Mouse (Mus musculus) liver, embryonic 11.5 days (tissue): Measurements from ENCODE around the gene Fxyd1. TPM values are rescaled to one million over a fixed set of nuclear protein-coding genes. Genes with fewer than 3 reads are reported as not detected.

Experiments
- ATAC-seq: fragments of 200-750 bp; cut with Nextera tagmentation; replicated peaks from 2 replicates; pipeline ENCODE4 v1.8.0; 2017; ENCODE audit warnings: moderate number of reproducible peaks, mild to moderate bottlenecking, moderate TSS enrichment, moderate library complexity; ENCODE audit not compliant: low FRiP score
- DNase-seq: peaks from one replicate; pipeline ENCODE4 v3.0.0-alpha.2; 2017; ENCODE audit warnings: low spot score
- H3K27ac ChIP-seq: fragments of 300-500 bp; sonication (generic); 2 replicates; pipeline ENCODE4 v1.5.1; 2014; ENCODE audit warnings: mild to moderate bottlenecking, low read depth, low read length, control low read depth
- H3K27me3 ChIP-seq: fragments of 300-500 bp; sonication (generic); replicated peaks from 2 replicates; pipeline ENCODE4 v1.6.1; 2014; ENCODE audit warnings: low read length, mixed read lengths; ENCODE audit not compliant: control insufficient read depth, insufficient read depth
- H3K36me3 ChIP-seq: fragments of 300-500 bp; sonication (generic); 2 replicates; pipeline ENCODE4 v1.6.1; 2014; ENCODE audit warnings: mild to moderate bottlenecking, low read length, moderate library complexity, mixed read lengths; ENCODE audit not compliant: control insufficient read depth, insufficient read depth
- H3K4me1 ChIP-seq: fragments of 300-500 bp; sonication (generic); replicated peaks from 2 replicates; pipeline ENCODE4 v1.6.1; 2014; ENCODE audit warnings: low read length, mixed read lengths; ENCODE audit not compliant: control insufficient read depth, insufficient read depth
- H3K4me2 ChIP-seq: fragments of 300-500 bp; sonication (generic); 2 replicates; pipeline ENCODE4 v1.6.1; 2014; ENCODE audit warnings: mild to moderate bottlenecking, control low read depth, moderate library complexity
- H3K4me3 ChIP-seq: fragments of 300-500 bp; sonication (generic); 2 replicates; pipeline ENCODE4 v1.5.1; 2014; ENCODE audit warnings: low read depth, low read length, control low read depth
- H3K9ac ChIP-seq: fragments of 300-500 bp; sonication (generic); 2 replicates; pipeline ENCODE4 v1.6.1; 2014; ENCODE audit warnings: low read depth, low read length, control low read depth
- H3K9me3 ChIP-seq: fragments of 300-500 bp; sonication (generic); 2 replicates; pipeline ENCODE4 v1.6.1; 2016; ENCODE audit warnings: low read length, inconsistent platforms, mixed read lengths; ENCODE audit not compliant: control insufficient read depth
- WGBS: fragments of 180-500 bp; shearing (Covaris S2); extraction: QIAGEN DNeasy Blood & Tissue Kit; methylation state at CpG from one replicate; pipeline ENCODE4 v1.1.7; 2014; 5-methylcytosine and 5-hydroxymethylcytosine counted together
- polyA plus RNA-seq: library from polyadenylated mRNA; unstranded; fragments of >200 nt; fragmentation: Nextera tagmentation; extraction: Ambion mirVana; gene quantifications from 2 replicates; pipeline ENCODE4 v1.2.1, GENCODE M21; 2014

Fxyd1 gene
- polyA plus RNA-seq, 1 experiment from 2014 or later = 35.8 TPM

DNA sequence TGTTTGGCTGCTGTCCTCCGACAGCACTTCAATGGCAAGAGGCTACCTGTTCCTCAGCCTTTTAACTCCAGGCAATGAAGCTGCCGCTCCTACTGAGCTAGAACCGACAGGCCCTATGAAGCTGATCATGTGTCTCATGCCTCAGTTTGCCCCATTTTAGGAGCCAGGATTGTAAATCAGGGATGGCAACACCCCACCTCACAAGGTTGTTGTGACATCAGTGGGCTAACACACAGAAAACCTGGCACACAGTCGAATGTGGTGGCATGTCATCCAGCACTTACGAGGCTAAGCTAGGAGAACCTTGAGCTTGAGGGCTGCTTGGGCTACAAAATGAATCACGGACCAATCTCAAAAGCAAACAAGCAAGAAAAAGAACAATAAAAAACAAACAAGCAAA, 1.2 kb upstream of the Fxyd1 start:
- no peak overlapping the region for H3K9ac ChIP-seq
- H3K4me1 ChIP-seq = peaks cover 11% of the 10 kb centered on the region
- no peak for DNase-seq
- ATAC-seq = no peak
- H3K4me3 ChIP-seq = no peak overlapping the region
- H3K27me3 ChIP-seq = peaks cover 14% of the 10 kb centered on the region
- 80% methylated on average over 6 of the region's 6 CpGs for WGBS
- no peak overlapping the region for H3K27ac ChIP-seq
- no peaks in the 10 kb centered on the region for H3K9me3 ChIP-seq
- H3K4me2 ChIP-seq = no peak overlapping the region
- H3K36me3 ChIP-seq = no peaks in the 10 kb centered on the region

DNA sequence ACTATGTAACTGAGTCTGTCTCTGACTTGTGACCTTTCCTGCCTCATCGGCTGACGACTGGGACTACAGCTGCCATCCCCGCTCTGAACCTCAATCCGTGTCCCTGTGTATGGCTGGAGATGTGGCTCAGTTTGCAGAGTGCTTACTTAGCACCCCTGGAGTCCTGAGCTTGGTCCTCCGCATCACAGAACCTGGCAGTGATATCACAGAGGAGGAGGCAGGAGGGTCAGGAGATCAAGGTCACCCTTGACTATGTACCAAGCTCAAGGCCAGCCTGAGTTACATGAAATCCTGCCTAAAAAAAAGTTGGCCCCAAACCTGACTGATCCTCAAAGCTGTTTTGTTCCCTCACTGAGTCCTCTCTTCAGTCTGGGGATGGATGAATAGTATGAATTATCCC, 731 bp upstream of the Fxyd1 start:
- H3K4me2 ChIP-seq = no peak overlapping the region
- no peaks in the 10 kb centered on the region for H3K9me3 ChIP-seq
- H3K4me1 ChIP-seq = peaks cover 11% of the 10 kb centered on the region
- no peak for ATAC-seq
- peaks cover 19% of the 10 kb centered on the region for H3K27me3 ChIP-seq
- 62% methylated on average over 5 of the region's 5 CpGs for WGBS
- no peaks in the 10 kb centered on the region for H3K36me3 ChIP-seq
- H3K9ac ChIP-seq = no peak overlapping the region
- H3K27ac ChIP-seq = no peak overlapping the region
- no peak overlapping the region for H3K4me3 ChIP-seq
- DNase-seq = no peak

DNA sequence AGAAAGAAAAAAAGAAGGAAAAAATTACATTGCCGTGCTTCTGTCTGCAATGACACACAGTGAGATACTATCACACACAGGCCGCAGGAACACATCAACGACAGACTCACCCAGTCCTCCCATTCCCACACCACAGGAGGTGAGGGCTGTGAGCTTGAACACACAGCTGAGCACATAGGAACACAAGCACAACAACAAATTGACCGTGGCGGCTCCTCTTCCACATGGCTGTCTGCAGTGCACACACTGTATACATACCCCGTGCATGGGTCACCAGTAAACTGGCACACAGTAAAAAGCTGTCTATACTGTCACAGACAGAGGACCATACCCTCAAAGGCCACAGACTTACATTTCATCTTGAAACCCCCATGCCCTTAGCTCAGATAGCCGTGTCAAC, 551 bp downstream of the Fxyd1 start:
- H3K27me3 ChIP-seq = peaks cover 32% of the 10 kb centered on the region
- no peaks in the 10 kb centered on the region for H3K36me3 ChIP-seq
- H3K27ac ChIP-seq = peak overlapping the region; percentile 16; the same call in 1 of the 2 replicates
- H3K4me2 ChIP-seq = no peak overlapping the region
- ATAC-seq (no peak), DNase-seq (no peak)
- 69% methylated on average over 7 of the region's 7 CpGs for WGBS
- H3K9ac ChIP-seq = no peak overlapping the region
- no peaks in the 10 kb centered on the region for H3K9me3 ChIP-seq
- H3K4me3 ChIP-seq = no peak overlapping the region
- H3K4me1 ChIP-seq = peaks cover 11% of the 10 kb centered on the region

DNA sequence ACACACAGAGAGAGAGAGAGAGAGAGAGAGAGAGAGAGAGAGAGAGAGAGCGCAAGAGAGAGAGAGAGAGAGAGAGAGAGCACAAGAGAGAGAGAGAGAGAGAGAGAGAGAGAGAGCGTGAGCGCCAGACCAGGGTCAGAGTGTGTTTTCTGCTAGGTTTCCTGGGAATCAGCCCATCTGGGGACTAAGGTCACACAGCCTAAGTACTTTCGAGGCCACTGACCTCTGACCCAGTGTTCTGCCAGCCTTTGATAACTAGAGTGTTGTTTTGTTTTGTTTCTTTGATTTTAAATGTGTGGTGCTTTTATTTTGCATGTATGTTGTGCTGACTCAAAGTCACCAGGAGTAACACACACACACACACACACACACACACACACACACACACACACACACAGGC, 1.1 kb downstream of the Fxyd1 start:
- H3K27ac ChIP-seq = peak overlapping the region; percentile 30; the same call in 1 of the 2 replicates
- no peaks in the 10 kb centered on the region for H3K9me3 ChIP-seq
- peaks cover 38% of the 10 kb centered on the region for H3K27me3 ChIP-seq
- H3K4me3 ChIP-seq = no peak overlapping the region
- no peak overlapping the region; the same call in 1 of the 2 replicates for H3K4me2 ChIP-seq
- H3K9ac ChIP-seq = no peak overlapping the region
- no peak for DNase-seq
- no peak for ATAC-seq
- peaks cover 14% of the 10 kb centered on the region for H3K4me1 ChIP-seq
- 39% methylated on average over 3 of the region's 4 CpGs for WGBS
- H3K36me3 ChIP-seq = no peaks in the 10 kb centered on the region

DNA sequence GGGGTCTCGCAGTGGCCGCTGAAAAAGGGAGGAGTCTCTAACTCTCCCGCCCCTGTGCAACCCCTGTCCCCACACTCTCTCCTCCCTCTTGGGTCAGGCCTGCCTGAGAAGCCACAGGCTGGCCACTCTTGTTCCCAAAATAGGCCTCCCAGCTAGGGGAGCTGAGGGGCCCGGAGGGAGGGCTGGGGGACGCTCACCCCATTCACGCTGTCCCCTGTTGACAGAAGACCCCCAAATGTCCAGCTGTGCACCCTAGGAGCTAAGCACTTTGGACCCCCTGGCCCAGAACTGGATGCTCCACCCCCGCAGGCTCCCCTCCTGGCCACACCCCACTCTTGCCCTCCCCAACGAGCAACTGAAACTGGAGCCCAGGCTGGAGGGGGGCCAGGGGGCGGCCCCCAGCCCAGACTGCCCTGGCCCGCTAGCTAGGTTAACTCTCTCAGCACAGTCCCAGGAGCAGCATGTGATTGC, 1.6 kb downstream of the Fxyd1 start:
- Histone ChIP-seq H3K4me1 (peaks cover 14% of the 10 kb centered on the region), H3K36me3 (no peaks in the 10 kb centered on the region), H3K27me3 (peaks cover 42% of the 10 kb centered on the region), H3K9me3 (no peaks in the 10 kb centered on the region), H3K9ac (0 out of 2 replicates have a peak overlapping the region, but pooled peaks have one; percentile 14), H3K4me2 (peak overlapping the region; percentile 41), H3K27ac (peak overlapping the region; percentile 30), H3K4me3 (no peak overlapping the region; the same call in 1 of the 2 replicates)
- WGBS = 30% methylated on average over 10 of the region's 10 CpGs
- DNase-seq (no peak), ATAC-seq (peak; percentile 61)

DNA sequence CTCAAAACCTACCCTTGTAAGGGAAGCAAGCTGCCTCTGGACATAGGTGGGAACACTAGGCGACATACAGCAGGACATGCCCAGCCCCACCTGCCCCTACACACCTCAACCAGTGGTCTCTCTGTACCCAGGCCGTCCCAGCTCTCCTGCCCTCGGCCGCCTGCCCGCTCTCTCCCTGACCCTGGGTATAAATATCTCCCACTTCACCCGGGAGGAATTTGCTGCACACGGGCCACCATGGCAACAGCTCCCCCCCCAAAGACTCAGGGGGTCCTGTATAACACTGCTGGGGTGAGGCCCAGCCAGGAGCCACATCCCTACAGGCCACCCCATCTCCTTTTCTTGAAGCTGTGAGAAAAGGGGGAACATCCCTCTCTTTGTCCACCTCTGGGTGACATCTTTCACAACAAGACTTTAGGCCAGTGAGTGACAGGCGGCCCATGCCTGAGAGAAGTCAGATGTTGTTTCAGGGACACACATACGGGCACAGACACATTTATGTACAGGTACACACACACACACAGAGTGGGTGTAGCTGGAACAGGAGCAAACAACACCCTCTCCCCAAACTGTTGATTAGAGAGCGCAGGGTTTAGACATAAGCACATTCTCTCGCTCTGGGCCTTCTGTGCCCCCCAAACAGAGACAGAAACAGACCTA, 2.2 kb downstream of the Fxyd1 start:
- H3K27ac ChIP-seq = peak overlapping the region; percentile 30
- DNase-seq = no peak

DNA sequence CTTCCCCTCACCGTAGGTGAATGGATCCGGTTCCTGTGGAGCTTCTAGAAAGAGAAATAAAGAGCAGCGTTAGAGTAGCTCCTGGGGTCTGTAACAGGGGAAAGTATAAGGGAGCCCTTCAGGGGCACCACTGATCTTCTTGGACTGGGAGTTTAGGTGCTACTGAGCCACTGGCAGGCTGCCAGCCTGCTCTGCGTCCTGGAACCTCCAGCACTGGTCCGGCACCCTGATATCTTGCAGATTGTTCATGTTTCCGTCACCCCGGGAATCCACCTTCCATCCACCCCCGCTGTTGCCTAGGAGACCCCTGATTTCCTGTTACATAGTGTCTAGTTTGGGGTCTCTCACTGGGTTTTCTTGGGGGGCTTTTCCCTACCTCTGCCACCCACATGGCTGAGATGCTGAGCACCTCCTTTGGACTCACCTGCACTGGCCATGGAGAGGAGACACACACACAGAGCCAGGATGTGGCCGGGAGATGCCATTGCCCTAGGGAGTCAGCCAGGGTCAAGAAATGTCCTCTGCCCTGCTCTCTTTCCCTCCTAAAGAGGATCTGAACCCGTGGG, 3.0 kb downstream of the Fxyd1 start:
- Histone ChIP-seq H3K4me2 (no peak overlapping the region), H3K4me3 (no peak overlapping the region), H3K9ac (no peak overlapping the region), H3K4me1 (peaks cover 14% of the 10 kb centered on the region), H3K27me3 (peaks cover 56% of the 10 kb centered on the region), H3K36me3 (no peaks in the 10 kb centered on the region), H3K9me3 (no peaks in the 10 kb centered on the region), H3K27ac (no peak overlapping the region)
- DNase-seq (no peak), ATAC-seq (no peak)
- 41% methylated on average over 10 of the region's 10 CpGs for WGBS

More for the DNA sequence above, 2.2 kb downstream of the Fxyd1 start:
- no peaks in the 10 kb centered on the region for H3K9me3 ChIP-seq
- H3K36me3 ChIP-seq = no peaks in the 10 kb centered on the region
- H3K4me2 ChIP-seq = peak overlapping the region; percentile 41
- peaks cover 14% of the 10 kb centered on the region for H3K4me1 ChIP-seq
- H3K4me3 ChIP-seq = no peak overlapping the region
- ATAC-seq = no peak
- H3K9ac ChIP-seq = 0 out of 2 replicates have a peak overlapping the region, but pooled peaks have one; percentile 14
- 55% methylated on average over 11 of the region's 11 CpGs for WGBS
- H3K27me3 ChIP-seq = peaks cover 48% of the 10 kb centered on the region

DNA sequence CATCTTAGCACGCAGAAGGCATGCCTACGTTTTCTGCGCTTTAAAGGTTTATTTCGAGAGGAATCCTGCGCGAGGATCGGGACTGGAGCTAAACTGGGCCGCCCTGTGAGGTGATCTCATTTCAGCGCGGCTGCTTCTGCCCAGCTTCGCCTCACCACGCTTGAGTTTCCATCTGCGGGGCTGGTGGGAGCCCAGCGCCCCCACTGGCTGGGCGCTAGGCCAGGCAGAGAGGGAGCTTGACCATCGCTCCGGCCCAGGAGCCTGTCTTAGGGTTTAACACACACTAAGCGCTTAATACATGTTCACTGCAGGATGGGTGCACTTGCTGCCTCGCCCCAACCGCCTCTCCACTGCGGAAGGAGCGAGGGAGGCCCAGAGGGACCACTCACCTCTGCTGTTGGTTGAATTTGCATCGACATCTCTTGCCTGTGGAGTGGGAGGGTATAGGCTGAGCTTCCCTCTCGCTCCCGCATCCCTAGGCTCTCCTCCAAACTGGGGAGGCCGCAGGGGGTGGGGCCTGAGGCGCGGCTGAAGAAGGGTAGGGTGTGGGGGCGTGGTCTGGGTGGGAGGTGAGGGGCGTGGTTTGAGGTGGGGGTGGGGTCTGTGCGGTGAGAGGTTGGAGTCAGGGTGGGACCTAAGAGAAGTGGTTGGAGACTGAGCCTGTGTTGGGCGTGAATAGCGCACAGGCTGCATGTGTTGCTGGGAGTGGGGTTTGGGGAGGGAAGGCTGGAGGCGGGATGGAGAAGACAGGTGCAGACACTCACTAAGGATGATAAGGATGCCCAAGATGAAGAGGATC, 4.2 kb downstream of the Fxyd1 start:
- peak overlapping the region; percentile 37 for H3K4me2 ChIP-seq
- H3K36me3 ChIP-seq = no peaks in the 10 kb centered on the region
- peak; percentile 37; the same call in 1 of the 2 replicates for ATAC-seq
- peak overlapping the region; percentile 3; the same call in 1 of the 2 replicates for H3K4me3 ChIP-seq
- 3% methylated on average over 34 of the region's 34 CpGs for WGBS
- H3K27ac ChIP-seq = no peak overlapping the region
- H3K4me1 ChIP-seq = peaks cover 14% of the 10 kb centered on the region
- no peak for DNase-seq
- H3K9me3 ChIP-seq = no peaks in the 10 kb centered on the region
- H3K9ac ChIP-seq = no peak overlapping the region
- peaks cover 56% of the 10 kb centered on the region for H3K27me3 ChIP-seq
